Mouse (Mus musculus) CD4-positive, CD25-positive, alpha-beta regulatory T cell, adult 2 months (primary cell): Measurements from ENCODE around the gene Gm3460.
"Not testable (repeated sequence)": the region's sequence is repeated elsewhere in the genome, so short reads cannot be mapped to it uniquely, and the experiment has no call there.

Experiments used
- DNase-seq: peaks from one replicate; pipeline ENCODE4 v3.0.0-alpha.2; 2012; ENCODE audit warnings: low read depth, low spot score

The Gm3460 gene

DNA sequence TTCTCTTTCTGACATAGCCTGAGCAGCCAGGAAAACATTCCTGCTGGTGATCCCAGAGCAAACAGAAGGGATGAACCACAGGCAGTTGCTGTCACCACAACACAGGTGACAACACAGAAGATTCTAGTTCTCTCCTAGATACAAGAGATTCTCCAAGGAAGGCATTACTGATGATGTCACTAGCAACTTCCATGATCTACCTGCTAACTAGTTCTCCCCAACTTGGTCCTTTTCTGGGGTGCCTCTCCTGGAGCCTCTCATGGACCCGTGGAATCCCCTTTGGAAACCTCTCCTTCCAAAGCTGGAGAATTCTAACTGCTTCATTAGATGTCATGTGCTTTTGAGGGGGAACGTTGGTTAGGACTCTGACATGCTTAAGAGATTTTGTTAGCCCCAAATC, at the start of gene Gm3460:
Gm3460 (minus strand) TSS at position 101 of the 400 bp plus-strand sequence.
- not testable (repeated sequence) for DNase-seq

DNA sequence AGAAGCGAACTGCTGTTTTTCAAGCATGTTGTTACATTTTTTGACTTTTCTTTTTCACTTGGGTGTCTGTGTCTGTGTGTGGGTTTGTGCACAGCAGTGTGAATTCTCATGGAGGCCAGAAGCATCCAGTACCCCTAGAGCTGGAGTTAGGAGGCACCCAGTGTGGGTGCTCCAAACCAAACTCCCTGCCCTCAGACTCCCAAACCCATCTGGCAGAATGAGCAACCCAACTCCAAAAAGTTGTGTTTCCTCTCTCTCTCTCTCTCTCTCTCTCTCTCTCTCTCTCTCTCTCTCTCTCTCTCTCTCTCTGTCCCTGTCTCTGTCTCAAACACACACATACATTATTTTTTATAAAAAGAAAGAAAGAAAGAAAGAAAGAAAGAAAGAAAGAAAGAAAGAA, 15.8 kb downstream of the Gm3460 start:
- not testable (repeated sequence) for DNase-seq

- DNase-seq: peak; percentile 75
Observed at GRCm38 (mm10) chr14:6605004-6605403, 17.2 kb downstream of the Gm3460 start.

GRCm38 (mm10) chr14:6604551-6604950, 17.7 kb downstream of the Gm3460 start:
- peak; percentile 22 for DNase-seq

GRCm38 (mm10) chr14:6590513-6590912, 31.7 kb downstream of the Gm3460 start, which contains the start of gene Gm3629:
Gene Gm3629, minus strand, starts transcription at chr14:6590613.
- not testable (repeated sequence) for DNase-seq
